Mouse (Mus musculus): ENCODE measurements at regions not wholly inside any gene's neighbourhood (a gene's known extent, or its start where the extent isn't known, plus 50 kb on each side); places are given as distances from the start of the nearest gene placed in this dataset.

DNA sequence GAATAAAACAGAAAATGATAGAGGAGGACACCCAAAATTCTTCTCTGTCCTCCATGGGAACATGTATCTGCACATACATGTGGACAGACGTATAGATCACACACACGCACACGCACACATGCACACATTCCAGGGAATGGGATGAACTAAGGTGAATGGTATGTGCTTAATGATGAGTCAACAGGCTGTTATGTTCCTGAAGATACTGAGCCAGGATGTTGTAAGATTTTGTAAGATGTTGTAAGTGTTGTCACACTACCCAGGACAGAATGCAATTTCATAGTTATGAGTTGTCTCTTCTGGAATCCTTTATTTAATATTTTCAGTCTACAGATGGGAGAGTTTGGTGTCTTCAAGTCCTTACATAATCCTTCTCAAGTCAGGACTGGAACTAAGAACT lies 447.5 kb downstream of the Gsdmc2 start:
- no peak for TF ChIP-seq POLR2A (IDR thresholded peaks at IDR 0.05; ENCODE audit: control insufficient read depth, low read depth, low read length)
- no peak for TF ChIP-seq CTCF (IDR thresholded peaks at IDR 0.05; ENCODE audit: control insufficient read depth, insufficient read depth, insufficient replicate concordance, low read depth, low read length)

Data from testis, adult 2 months (tissue).